Mouse (Mus musculus) hematopoietic stem cell, adult 5-6 weeks (primary cell): ENCODE measurements around the gene Fhl4. TPM values are rescaled to one million over a fixed set of nuclear protein-coding genes. Genes with fewer than 3 reads are reported as not detected.

ENCODE experiments used
- ATAC-seq, 2 experiments: fragments of 125-278 bp in 1 of 2; replicated peaks in 1 of 2; 2 replicates each; pipeline ENCODE4 v1.8.0; 2016 to 2017; ENCODE audit warnings: inconsistent platforms in 2 of 2, mild to moderate bottlenecking in 2 of 2, moderate number of reproducible peaks in 2 of 2, low read depth in 1 of 2, moderate TSS enrichment in 1 of 2; ENCODE audit not compliant: low FRiP score in 2 of 2, poor library complexity in 2 of 2, severe bottlenecking in 2 of 2, insufficient read depth in 1 of 2, low TSS enrichment in 1 of 2
- total RNA-seq: library from RNA; stranded (forward); fragments of 172-1452, 232-1000 nt; gene quantifications from 2 replicates; pipeline ENCODE4 v1.2.3, GENCODE M21; 2017

Gene Fhl4
- 2.2 and 2.7 TPM in 2 replicates for total RNA-seq

- peak; percentile 66 to 83 for ATAC-seq
Observed at GRCm38 (mm10) chr10:85102247-85103084, at the start of gene Fhl4, which contains the start of gene Tmem263. Gene Fhl4, minus strand, starts transcription at chr10:85102495. Gene Tmem263, plus strand, starts transcription at chr10:85102627.

GRCm38 (mm10) chr10:85149226-85149625, 46.9 kb upstream of the Fhl4 start:
- no peak for ATAC-seq

GRCm38 (mm10) chr10:85146282-85146681, 44.0 kb upstream of the Fhl4 start:
- no peak for ATAC-seq

- no peak for ATAC-seq
Observed at GRCm38 (mm10) chr10:85141465-85141864, 39.2 kb upstream of the Fhl4 start.

GRCm38 (mm10) chr10:85136573-85136972, 34.3 kb upstream of the Fhl4 start:
- ATAC-seq, result no peak

- peak; percentile 70 to 74 for ATAC-seq
Observed at GRCm38 (mm10) chr10:85128453-85128852, 26.2 kb upstream of the Fhl4 start.

- peak; percentile 99 to 100 for ATAC-seq
Observed at GRCm38 (mm10) chr10:85127395-85128287, 25.3 kb upstream of the Fhl4 start, which contains the start of gene Mterf2. Gene Mterf2, minus strand, starts transcription at chr10:85128027.

- no peak for ATAC-seq
Observed at GRCm38 (mm10) chr10:85125184-85125583, 22.9 kb upstream of the Fhl4 start.

GRCm38 (mm10) chr10:85114409-85114808, 12.1 kb upstream of the Fhl4 start:
- no peak for ATAC-seq

GRCm38 (mm10) chr10:85103085-85103885, 990 bp upstream of the Fhl4 start:
- peak; percentile 27 to 34; a peak in 2 of 4 replicates for ATAC-seq

GRCm38 (mm10) chr10:85101841-85102240, 454 bp downstream of the Fhl4 start:
- peak in 1 of 2 experiments; percentile 12; a peak in 1 of 4 replicates for ATAC-seq

- no peak for ATAC-seq
Observed at GRCm38 (mm10) chr10:85071605-85072152, 30.6 kb downstream of the Fhl4 start.

- no peak for ATAC-seq
Observed at GRCm38 (mm10) chr10:85054876-85055275, 47.4 kb downstream of the Fhl4 start.

- ATAC-seq, result no peak
Observed at GRCm38 (mm10) chr10:85052451-85052850, 49.8 kb downstream of the Fhl4 start.

- no peak for ATAC-seq
Observed at GRCm38 (mm10) chr10:85050668-85051208, 51.6 kb downstream of the Fhl4 start.

GRCm38 (mm10) chr10:85048008-85048407, 54.3 kb downstream of the Fhl4 start:
- ATAC-seq, result no peak

- ATAC-seq, result 0 out of 4 replicates have a peak, but pooled peaks of 1 of the 2 experiments have one; percentile 36
Observed at GRCm38 (mm10) chr10:85046585-85046984, 55.7 kb downstream of the Fhl4 start.
